Mouse (Mus musculus): ENCODE data around the gene Stx7. TPM values are rescaled to one million over a fixed set of nuclear protein-coding genes. Genes with fewer than 3 reads are reported as not detected.

Gene Stx7
- polyA plus RNA-seq, 1 experiment from 2014 or later: 220 TPM

GRCm38 (mm10) chr10:24171906-24172459 is 22.9 kb downstream of the Stx7 start:
- Histone ChIP-seq H3K27me3 (no peaks in the 10 kb centered on the region), H3K36me3 (no peaks in the 10 kb centered on the region), H3K4me2 (replicated peaks) (no peak overlapping the region), H3K27ac (no peak overlapping the region), H3K4me1 (replicated peaks) (no peaks in the 10 kb centered on the region), H3K4me3 (replicated peaks) (no peak overlapping the region), H3K9me3 (no peaks in the 10 kb centered on the region), H3K9ac (replicated peaks) (no peak overlapping the region)
- 89% methylated on average over 4 of the region's 4 CpGs for WGBS
- no peak for ATAC-seq

GRCm38 (mm10) chr10:24173210-24174001 is 24.3 kb downstream of the Stx7 start:
- Histone ChIP-seq H3K9me3 (no peaks in the 10 kb centered on the region), H3K36me3 (0 out of 2 replicates have a peak, but pooled peaks cover 2% of the 10 kb centered on the region), H3K27ac (no peak overlapping the region), H3K9ac (replicated peaks) (no peak overlapping the region), H3K4me3 (replicated peaks) (no peak overlapping the region), H3K4me1 (replicated peaks) (no peaks in the 10 kb centered on the region), H3K27me3 (no peaks in the 10 kb centered on the region), H3K4me2 (replicated peaks) (no peak overlapping the region)
- WGBS: 51% methylated on average over 10 of the region's 10 CpGs
- ATAC-seq: peak; percentile 56; the same call in 1 of the 2 replicates

- Histone ChIP-seq H3K27ac (no peak overlapping the region), H3K4me3 (replicated peaks) (no peak overlapping the region), H3K36me3 (peaks cover 32% of the 10 kb centered on the region), H3K27me3 (no peaks in the 10 kb centered on the region), H3K9ac (replicated peaks) (no peak overlapping the region), H3K4me2 (replicated peaks) (no peak overlapping the region), H3K4me1 (replicated peaks) (no peaks in the 10 kb centered on the region), H3K9me3 (no peaks in the 10 kb centered on the region)
- WGBS: 71% methylated on average over 7 of the region's 7 CpGs
- 0 out of 2 replicates have a peak, but pooled peaks have one; percentile 40 for ATAC-seq
Observed at GRCm38 (mm10) chr10:24190392-24190791, 41.3 kb downstream of the Stx7 start.

GRCm38 (mm10) chr10:24191977-24192376 is 42.9 kb downstream of the Stx7 start:
- H3K27ac ChIP-seq: no peak overlapping the region
- H3K4me2 ChIP-seq (replicated peaks): no peak overlapping the region
- no peak overlapping the region for H3K4me3 ChIP-seq (replicated peaks)
- no peak overlapping the region for H3K9ac ChIP-seq (replicated peaks)
- ATAC-seq: no peak
- no peaks in the 10 kb centered on the region for H3K9me3 ChIP-seq
- 60% methylated on average over 1 of the region's 1 CpGs for WGBS
- H3K4me1 ChIP-seq (replicated peaks): no peaks in the 10 kb centered on the region
- H3K36me3 ChIP-seq: peaks cover 17% of the 10 kb centered on the region
- H3K27me3 ChIP-seq: no peaks in the 10 kb centered on the region

- WGBS: 36% methylated on average over 12 of the region's 12 CpGs
- H3K9ac ChIP-seq (replicated peaks): no peak overlapping the region
- no peaks in the 10 kb centered on the region for H3K36me3 ChIP-seq
- H3K4me3 ChIP-seq (replicated peaks): no peak overlapping the region
- no peaks in the 10 kb centered on the region for H3K4me1 ChIP-seq (replicated peaks)
- H3K4me2 ChIP-seq (replicated peaks): no peak overlapping the region
- ATAC-seq: no peak
- no peaks in the 10 kb centered on the region for H3K9me3 ChIP-seq
- H3K27ac ChIP-seq: no peak overlapping the region
- no peaks in the 10 kb centered on the region for H3K27me3 ChIP-seq
Observed at GRCm38 (mm10) chr10:24199303-24199702, 50.2 kb downstream of the Stx7 start.

- no peak overlapping the region for H3K4me3 ChIP-seq (replicated peaks)
- H3K4me1 ChIP-seq (replicated peaks): no peaks in the 10 kb centered on the region
- H3K9me3 ChIP-seq: no peaks in the 10 kb centered on the region
- no peak overlapping the region for H3K9ac ChIP-seq (replicated peaks)
- no peaks in the 10 kb centered on the region for H3K27me3 ChIP-seq
- H3K36me3 ChIP-seq: no peaks in the 10 kb centered on the region
- no peak overlapping the region for H3K27ac ChIP-seq
- WGBS: 74% methylated on average over 3 of the region's 3 CpGs
- no peak overlapping the region for H3K4me2 ChIP-seq (replicated peaks)
- ATAC-seq: no peak
Observed at GRCm38 (mm10) chr10:24200099-24200498, 51.0 kb downstream of the Stx7 start.

- ATAC-seq: no peak
- no peaks in the 10 kb centered on the region for H3K36me3 ChIP-seq
- H3K4me1 ChIP-seq (replicated peaks): no peaks in the 10 kb centered on the region
- WGBS: 93% methylated on average over 6 of the region's 6 CpGs
- no peaks in the 10 kb centered on the region for H3K27me3 ChIP-seq
- no peak overlapping the region for H3K4me2 ChIP-seq (replicated peaks)
- no peaks in the 10 kb centered on the region for H3K9me3 ChIP-seq
- H3K27ac ChIP-seq: no peak overlapping the region
- no peak overlapping the region for H3K4me3 ChIP-seq (replicated peaks)
- no peak overlapping the region for H3K9ac ChIP-seq (replicated peaks)
Observed at GRCm38 (mm10) chr10:24210075-24210474, 61.0 kb downstream of the Stx7 start.

- WGBS: 58% methylated on average over 5 of the region's 5 CpGs
- ATAC-seq: no peak
- H3K9me3 ChIP-seq: no peaks in the 10 kb centered on the region
Observed at GRCm38 (mm10) chr10:24213297-24213696, 64.2 kb downstream of the Stx7 start.

GRCm38 (mm10) chr10:24217558-24218268 is 68.6 kb downstream of the Stx7 start:
- H3K4me1 ChIP-seq (replicated peaks): 0 out of 2 replicates have a peak, but pooled peaks cover under 1% of the 10 kb centered on the region
- H3K4me2 ChIP-seq (replicated peaks): no peak overlapping the region
- no peak for ATAC-seq
- no peak overlapping the region for H3K27ac ChIP-seq
- H3K27me3 ChIP-seq: peaks cover 15% of the 10 kb centered on the region
- no peaks in the 10 kb centered on the region for H3K36me3 ChIP-seq
- H3K4me3 ChIP-seq (replicated peaks): no peak overlapping the region
- H3K9me3 ChIP-seq: no peaks in the 10 kb centered on the region
- H3K9ac ChIP-seq (replicated peaks): no peak overlapping the region
- 67% methylated on average over 6 of the region's 6 CpGs for WGBS

More at GRCm38 (mm10) chr10:24213297-24213696, 64.2 kb downstream of the Stx7 start:
- Histone ChIP-seq H3K4me3 (replicated peaks) (no peak overlapping the region), H3K4me2 (replicated peaks) (no peak overlapping the region), H3K27me3 (no peaks in the 10 kb centered on the region), H3K4me1 (replicated peaks) (no peaks in the 10 kb centered on the region), H3K36me3 (no peaks in the 10 kb centered on the region), H3K27ac (no peak overlapping the region), H3K9ac (replicated peaks) (no peak overlapping the region)

- ATAC-seq: no peak
- H3K9me3 ChIP-seq: no peaks in the 10 kb centered on the region
- H3K36me3 ChIP-seq: no peaks in the 10 kb centered on the region
- WGBS: 92% methylated on average over 5 of the region's 5 CpGs
- H3K4me3 ChIP-seq (replicated peaks): no peak overlapping the region
- H3K4me2 ChIP-seq (replicated peaks): no peak overlapping the region
- no peak overlapping the region for H3K9ac ChIP-seq (replicated peaks)
- H3K4me1 ChIP-seq (replicated peaks): peaks cover 13% of the 10 kb centered on the region
- peaks cover 43% of the 10 kb centered on the region for H3K27me3 ChIP-seq
- H3K27ac ChIP-seq: no peak overlapping the region
Observed at GRCm38 (mm10) chr10:24220931-24221330, 71.8 kb downstream of the Stx7 start.

GRCm38 (mm10) chr10:24222911-24223310 is 73.8 kb downstream of the Stx7 start:
- Histone ChIP-seq H3K36me3 (no peaks in the 10 kb centered on the region), H3K4me2 (replicated peaks) (peak overlapping the region; percentile 90), H3K27me3 (peaks cover 48% of the 10 kb centered on the region), H3K4me1 (replicated peaks) (peaks cover 14% of the 10 kb centered on the region), H3K9ac (replicated peaks) (no peak overlapping the region; the same call in 1 of the 2 replicates), H3K4me3 (replicated peaks) (peak overlapping the region; percentile 46), H3K27ac (no peak overlapping the region), H3K9me3 (no peaks in the 10 kb centered on the region)
- ATAC-seq: no peak
- WGBS: 9% methylated on average over 6 of the region's 6 CpGs
